Mouse (Mus musculus): Measurements from ENCODE around the gene Tiam2. TPM values are rescaled to one million over a fixed set of nuclear protein-coding genes. Genes with fewer than 3 reads are reported as not detected.

Gene Tiam2
- total RNA-seq (2014; fragmentation: Nextera tagmentation), result 1.3 and 2.0 TPM in 2 replicates
- 1.1 and 3.0 TPM in 2 replicates for total RNA-seq (2017)

- peak; percentile 64 for ATAC-seq (replicated peaks; ENCODE audit: low FRiP score, low TSS enrichment, poor library complexity, severe bottlenecking)
Observed at GRCm38 (mm10) chr17:3326148-3326902, at the start of gene Tiam2. Gene Tiam2, plus strand, starts transcription at chr17:3326573.

- ATAC-seq (replicated peaks; ENCODE audit: low FRiP score, low TSS enrichment, poor library complexity, severe bottlenecking), result no peak
Observed at GRCm38 (mm10) chr17:3280321-3280720, 46.1 kb upstream of the Tiam2 start.

- ATAC-seq (replicated peaks; ENCODE audit: low FRiP score, low TSS enrichment, poor library complexity, severe bottlenecking), result no peak
Observed at GRCm38 (mm10) chr17:3281939-3282338, 44.4 kb upstream of the Tiam2 start.

GRCm38 (mm10) chr17:3285030-3285671 is 41.2 kb upstream of the Tiam2 start:
- no peak for ATAC-seq (replicated peaks; ENCODE audit: low FRiP score, low TSS enrichment, poor library complexity, severe bottlenecking)

GRCm38 (mm10) chr17:3286123-3286825 is 40.1 kb upstream of the Tiam2 start:
- ATAC-seq (replicated peaks; ENCODE audit: low FRiP score, low TSS enrichment, poor library complexity, severe bottlenecking), result no peak

GRCm38 (mm10) chr17:3288341-3288740 is 38.0 kb upstream of the Tiam2 start:
- peak; percentile 96 for ATAC-seq (replicated peaks; ENCODE audit: low FRiP score, low TSS enrichment, poor library complexity, severe bottlenecking)

- ATAC-seq (replicated peaks; ENCODE audit: low FRiP score, low TSS enrichment, poor library complexity, severe bottlenecking), result no peak
Observed at GRCm38 (mm10) chr17:3295097-3295496, 31.3 kb upstream of the Tiam2 start.

GRCm38 (mm10) chr17:3299487-3299886 is 26.9 kb upstream of the Tiam2 start:
- ATAC-seq (replicated peaks; ENCODE audit: low FRiP score, low TSS enrichment, poor library complexity, severe bottlenecking), result no peak

GRCm38 (mm10) chr17:3305926-3306325 is 20.4 kb upstream of the Tiam2 start:
- no peak for ATAC-seq (replicated peaks; ENCODE audit: low FRiP score, low TSS enrichment, poor library complexity, severe bottlenecking)

GRCm38 (mm10) chr17:3313711-3314624 is 12.4 kb upstream of the Tiam2 start:
- peak; percentile 85 for ATAC-seq (replicated peaks; ENCODE audit: low FRiP score, low TSS enrichment, poor library complexity, severe bottlenecking)

GRCm38 (mm10) chr17:3314625-3315020 is 11.8 kb upstream of the Tiam2 start:
- ATAC-seq (replicated peaks; ENCODE audit: low FRiP score, low TSS enrichment, poor library complexity, severe bottlenecking), result peak; percentile 16; the same call in 1 of the 2 replicates

GRCm38 (mm10) chr17:3315581-3315980 is 10.8 kb upstream of the Tiam2 start:
- no peak for ATAC-seq (replicated peaks; ENCODE audit: low FRiP score, low TSS enrichment, poor library complexity, severe bottlenecking)

GRCm38 (mm10) chr17:3326903-3327279 is 518 bp downstream of the Tiam2 start:
- no peak for ATAC-seq (replicated peaks; ENCODE audit: low FRiP score, low TSS enrichment, poor library complexity, severe bottlenecking)

GRCm38 (mm10) chr17:3327335-3327734 is 962 bp downstream of the Tiam2 start:
- no peak for ATAC-seq (replicated peaks; ENCODE audit: low FRiP score, low TSS enrichment, poor library complexity, severe bottlenecking)

GRCm38 (mm10) chr17:3328820-3329219 is 2.4 kb downstream of the Tiam2 start:
- ATAC-seq (replicated peaks; ENCODE audit: low FRiP score, low TSS enrichment, poor library complexity, severe bottlenecking), result no peak

- no peak for ATAC-seq (replicated peaks; ENCODE audit: low FRiP score, low TSS enrichment, poor library complexity, severe bottlenecking)
Observed at GRCm38 (mm10) chr17:3329429-3329828, 3.1 kb downstream of the Tiam2 start.

GRCm38 (mm10) chr17:3331721-3332461 is 5.5 kb downstream of the Tiam2 start:
- no peak for ATAC-seq (replicated peaks; ENCODE audit: low FRiP score, low TSS enrichment, poor library complexity, severe bottlenecking)

- no peak for ATAC-seq (replicated peaks; ENCODE audit: low FRiP score, low TSS enrichment, poor library complexity, severe bottlenecking)
Observed at GRCm38 (mm10) chr17:3336161-3336739, 9.9 kb downstream of the Tiam2 start.

All from megakaryocyte-erythroid progenitor cell, adult 5-6 weeks (primary cell).